Mouse (Mus musculus) right cerebral cortex, postnatal 25 days (tissue): ENCODE data around the gene Pklr.
"Not testable (repeated sequence)": the region's sequence is repeated elsewhere in the genome, so short reads cannot be mapped to it uniquely, and the experiment has no call there.

ENCODE experiments used
- DNase-seq: peaks from one replicate; pipeline ENCODE4 v3.0.0; 2022

Gene Pklr

GRCm38 (mm10) chr3:89125981-89126380, 10.0 kb upstream of the Pklr start:
- DNase-seq, result no peak

- DNase-seq, result no peak
These were observed 6.0 kb upstream of the Pklr start for GRCm38 (mm10) chr3:89129908-89130307.

GRCm38 (mm10) chr3:89131816-89132215, 4.1 kb upstream of the Pklr start:
- peak; percentile 42 for DNase-seq

GRCm38 (mm10) chr3:89132285-89133062, 3.5 kb upstream of the Pklr start:
- DNase-seq, result peak; percentile 55

GRCm38 (mm10) chr3:89133063-89133450, 2.9 kb upstream of the Pklr start:
- DNase-seq, result no peak

GRCm38 (mm10) chr3:89133752-89134151, 2.2 kb upstream of the Pklr start:
- no peak for DNase-seq

- no peak for DNase-seq
These were observed 423 bp downstream of the Pklr start for GRCm38 (mm10) chr3:89136365-89136764.

GRCm38 (mm10) chr3:89144821-89145220, 8.9 kb downstream of the Pklr start:
- no peak for DNase-seq

- no peak for DNase-seq
These were observed 9.6 kb downstream of the Pklr start for GRCm38 (mm10) chr3:89145566-89145965.

GRCm38 (mm10) chr3:89147101-89147978, 11.4 kb downstream of the Pklr start:
- no peak for DNase-seq

- DNase-seq, result no peak
These were observed 12.0 kb downstream of the Pklr start for GRCm38 (mm10) chr3:89147979-89148311.

GRCm38 (mm10) chr3:89148567-89148966, 12.6 kb downstream of the Pklr start:
- no peak for DNase-seq

GRCm38 (mm10) chr3:89152084-89152835, 16.3 kb downstream of the Pklr start:
- DNase-seq, result no peak

GRCm38 (mm10) chr3:89156951-89157350, 21.0 kb downstream of the Pklr start:
- no peak for DNase-seq

GRCm38 (mm10) chr3:89158651-89159050, 22.7 kb downstream of the Pklr start:
- peak; percentile 27 for DNase-seq

GRCm38 (mm10) chr3:89159211-89159610, 23.3 kb downstream of the Pklr start:
- peak; percentile 21 for DNase-seq

GRCm38 (mm10) chr3:89159616-89160344, 23.8 kb downstream of the Pklr start, which contains the start of gene Hcn3:
TSS of gene Hcn3 (minus strand) at chr3:89160196.
- DNase-seq, result peak; percentile 52

GRCm38 (mm10) chr3:89161207-89161606, 25.3 kb downstream of the Pklr start:
- not testable (repeated sequence) for DNase-seq

GRCm38 (mm10) chr3:89161786-89162185, 25.8 kb downstream of the Pklr start:
- no peak for DNase-seq

GRCm38 (mm10) chr3:89163123-89163522, 27.2 kb downstream of the Pklr start:
- no peak for DNase-seq

- DNase-seq, result no peak
These were observed 27.8 kb downstream of the Pklr start for GRCm38 (mm10) chr3:89163643-89164245.
